Mouse (Mus musculus): Measurements from ENCODE around the gene Nuak2. TPM values are rescaled to one million over a fixed set of nuclear protein-coding genes. Genes with fewer than 3 reads are reported as not detected.

Gene Nuak2
- total and polyA plus RNA-seq, 2 experiments from 2014 or later: 4.4 to 6.8 TPM

- H3K27ac ChIP-seq (ENCODE audit: low read depth, low read length): no peak overlapping the region
- ATAC-seq (peak; percentile 23; the same call in 1 of the 2 replicates), DNase-seq (peak; percentile 60)
- peak; percentile 36; the same call in 1 of the 2 replicates for TF ChIP-seq CTCF (IDR thresholded peaks at IDR 0.05; ENCODE audit: low read depth)
- 5% methylated on average over 11 of the region's 11 CpGs for WGBS
- no peak overlapping the region for H3K4me3 ChIP-seq (ENCODE audit: low read depth, low read length)
- H3K27me3 ChIP-seq (ENCODE audit: insufficient read depth, low read length): no peaks in the 10 kb centered on the region
- no peak overlapping the region for H3K9ac ChIP-seq
- no peak overlapping the region for H3K4me2 ChIP-seq (ENCODE audit: low read depth)
- H3K4me1 ChIP-seq (ENCODE audit: insufficient read depth): peaks cover 3% of the 10 kb centered on the region; the same call in 1 of the 2 replicates
- no peaks in the 10 kb centered on the region for H3K36me3 ChIP-seq (ENCODE audit: insufficient read depth)
- no peaks in the 10 kb centered on the region for H3K9me3 ChIP-seq (ENCODE audit: low read length)
Measured at GRCm38 (mm10) chr1:132287991-132288451, 27.9 kb upstream of the Nuak2 start.

DNA sequence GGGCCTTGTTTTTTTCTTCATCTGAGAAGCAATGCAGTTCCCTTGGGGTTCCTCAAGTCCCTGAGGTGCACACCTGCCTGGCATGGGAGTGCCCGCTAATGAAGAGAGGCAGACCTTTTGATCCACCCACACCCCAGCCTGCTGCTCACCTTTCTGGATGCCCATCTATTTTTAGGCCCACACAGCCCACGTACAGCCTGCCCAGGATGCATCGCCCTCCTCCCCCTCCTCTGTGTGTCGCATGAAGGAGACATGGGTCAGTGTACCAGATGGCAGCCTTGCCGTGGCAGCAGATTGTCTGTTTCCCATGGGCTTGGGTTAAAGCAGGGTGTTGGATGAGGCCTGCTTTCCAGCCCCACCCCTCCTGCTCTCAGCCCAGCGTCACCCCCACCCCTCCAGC is 26.0 kb upstream of the Nuak2 start:
- WGBS: 63% methylated on average over 6 of the region's 6 CpGs
- Histone ChIP-seq H3K9me3 (ENCODE audit: low read length) (no peaks in the 10 kb centered on the region), H3K27me3 (ENCODE audit: insufficient read depth, low read length) (no peaks in the 10 kb centered on the region), H3K9ac (no peak overlapping the region), H3K27ac (ENCODE audit: low read depth, low read length) (no peak overlapping the region), H3K4me1 (ENCODE audit: insufficient read depth) (peaks cover 3% of the 10 kb centered on the region; the same call in 1 of the 2 replicates), H3K4me3 (ENCODE audit: low read depth, low read length) (no peak overlapping the region), H3K4me2 (ENCODE audit: low read depth) (no peak overlapping the region), H3K36me3 (ENCODE audit: insufficient read depth) (no peaks in the 10 kb centered on the region)
- TF ChIP-seq CTCF (IDR thresholded peaks at IDR 0.05; ENCODE audit: low read depth): no peak
- DNase-seq (no peak), ATAC-seq (no peak)

DNA sequence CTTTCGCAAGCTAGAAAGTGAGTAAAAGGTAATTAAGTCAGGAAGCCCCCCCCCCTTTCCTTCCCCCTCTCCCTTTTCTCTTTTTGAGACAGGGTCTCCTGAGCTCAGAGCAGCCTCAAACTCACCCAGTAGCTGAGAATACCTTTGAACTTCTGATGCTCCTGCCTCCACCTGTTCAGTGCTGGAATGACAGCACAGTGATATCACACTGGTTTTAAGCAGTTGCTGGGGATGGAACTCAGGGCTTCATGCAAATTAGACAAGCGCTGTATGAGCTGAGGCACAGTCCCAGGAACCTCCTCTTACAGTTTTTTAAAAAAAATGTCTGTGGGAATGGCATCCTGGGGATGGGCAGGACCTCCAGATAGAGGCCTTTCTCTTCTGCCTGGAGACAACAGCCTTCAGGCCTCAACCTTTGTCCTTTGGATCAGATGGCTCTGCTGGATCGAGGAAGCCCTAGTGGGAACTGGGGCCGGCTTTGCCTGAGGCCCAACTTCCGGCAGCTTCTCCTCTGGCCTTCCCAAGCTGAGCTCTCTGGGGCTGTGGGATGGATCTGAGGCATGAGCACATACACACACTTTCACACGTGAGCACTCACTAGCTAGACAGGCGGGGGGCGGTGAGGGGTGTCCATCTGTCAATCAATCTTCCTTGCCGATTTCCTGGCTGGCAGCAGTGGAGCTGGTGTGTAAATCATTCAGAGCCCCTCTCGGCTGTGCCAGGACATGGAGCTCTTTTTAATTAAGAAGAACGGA is 24.8 kb upstream of the Nuak2 start:
- Histone ChIP-seq H3K27me3 (ENCODE audit: insufficient read depth, low read length) (no peaks in the 10 kb centered on the region), H3K27ac (ENCODE audit: low read depth, low read length) (no peak overlapping the region), H3K4me2 (ENCODE audit: low read depth) (no peak overlapping the region), H3K36me3 (ENCODE audit: insufficient read depth) (no peaks in the 10 kb centered on the region), H3K9me3 (ENCODE audit: low read length) (no peaks in the 10 kb centered on the region), H3K4me3 (ENCODE audit: low read depth, low read length) (no peak overlapping the region), H3K4me1 (ENCODE audit: insufficient read depth) (peaks cover 8% of the 10 kb centered on the region), H3K9ac (no peak overlapping the region)
- 0 out of 2 replicates have a peak, but pooled peaks have one; percentile 12 for TF ChIP-seq CTCF (IDR thresholded peaks at IDR 0.05; ENCODE audit: low read depth)
- peak; percentile 32 for ATAC-seq
- WGBS: 25% methylated on average over 11 of the region's 11 CpGs
- DNase-seq: peak; percentile 35

GRCm38 (mm10) chr1:132291706-132292105 is 24.2 kb upstream of the Nuak2 start:
- no peak for TF ChIP-seq CTCF (IDR thresholded peaks at IDR 0.05; ENCODE audit: low read depth)

GRCm38 (mm10) chr1:132292318-132293129 is 23.4 kb upstream of the Nuak2 start:
- Histone ChIP-seq H3K9ac (no peak overlapping the region), H3K4me2 (ENCODE audit: low read depth) (no peak overlapping the region), H3K9me3 (ENCODE audit: low read length) (no peaks in the 10 kb centered on the region), H3K27ac (ENCODE audit: low read depth, low read length) (no peak overlapping the region), H3K27me3 (ENCODE audit: insufficient read depth, low read length) (no peaks in the 10 kb centered on the region), H3K4me3 (ENCODE audit: low read depth, low read length) (no peak overlapping the region), H3K4me1 (ENCODE audit: insufficient read depth) (peaks cover 10% of the 10 kb centered on the region), H3K36me3 (ENCODE audit: insufficient read depth) (no peaks in the 10 kb centered on the region)
- TF ChIP-seq CTCF (IDR thresholded peaks at IDR 0.05; ENCODE audit: low read depth): 0 out of 2 replicates have a peak, but pooled peaks have one; percentile 28
- peak; percentile 34 for DNase-seq
- ATAC-seq: no peak
- 24% methylated on average over 21 of the region's 21 CpGs for WGBS

More at GRCm38 (mm10) chr1:132291706-132292105, 24.2 kb upstream of the Nuak2 start:
- WGBS: 15% methylated on average over 4 of the region's 4 CpGs
- H3K4me2 ChIP-seq (ENCODE audit: low read depth): no peak overlapping the region
- no peak overlapping the region for H3K27ac ChIP-seq (ENCODE audit: low read depth, low read length)
- no peaks in the 10 kb centered on the region for H3K36me3 ChIP-seq (ENCODE audit: insufficient read depth)
- H3K4me3 ChIP-seq (ENCODE audit: low read depth, low read length): no peak overlapping the region
- H3K27me3 ChIP-seq (ENCODE audit: insufficient read depth, low read length): no peaks in the 10 kb centered on the region
- ATAC-seq (no peak; the same call in 1 of the 2 replicates), DNase-seq (no peak)
- H3K9ac ChIP-seq: no peak overlapping the region
- H3K9me3 ChIP-seq (ENCODE audit: low read length): no peaks in the 10 kb centered on the region
- peaks cover 10% of the 10 kb centered on the region for H3K4me1 ChIP-seq (ENCODE audit: insufficient read depth)

GRCm38 (mm10) chr1:132295506-132295905 is 20.4 kb upstream of the Nuak2 start:
- DNase-seq (no peak), ATAC-seq (peak; percentile 29; the same call in 1 of the 2 replicates)
- Histone ChIP-seq H3K36me3 (ENCODE audit: insufficient read depth) (no peaks in the 10 kb centered on the region), H3K9me3 (ENCODE audit: low read length) (no peaks in the 10 kb centered on the region), H3K4me2 (ENCODE audit: low read depth) (no peak overlapping the region), H3K27ac (ENCODE audit: low read depth, low read length) (no peak overlapping the region), H3K27me3 (ENCODE audit: insufficient read depth, low read length) (no peaks in the 10 kb centered on the region; the same call in 1 of the 2 replicates), H3K4me3 (ENCODE audit: low read depth, low read length) (no peak overlapping the region), H3K4me1 (ENCODE audit: insufficient read depth) (peaks cover 19% of the 10 kb centered on the region), H3K9ac (no peak overlapping the region)
- 59% methylated on average over 7 of the region's 7 CpGs for WGBS
- no peak for TF ChIP-seq CTCF (IDR thresholded peaks at IDR 0.05; ENCODE audit: low read depth)
